Mouse (Mus musculus) right cerebral cortex, postnatal 36 days (tissue): ENCODE data around the gene Gm28051.

Source experiments
- DNase-seq, 2 experiments: peaks; one replicate each; pipeline ENCODE4 v3.0.0; 2022; ENCODE audit warnings: low spot score in 2 of 2, mixed read lengths in 1 of 2

Gm28051 gene

DNA sequence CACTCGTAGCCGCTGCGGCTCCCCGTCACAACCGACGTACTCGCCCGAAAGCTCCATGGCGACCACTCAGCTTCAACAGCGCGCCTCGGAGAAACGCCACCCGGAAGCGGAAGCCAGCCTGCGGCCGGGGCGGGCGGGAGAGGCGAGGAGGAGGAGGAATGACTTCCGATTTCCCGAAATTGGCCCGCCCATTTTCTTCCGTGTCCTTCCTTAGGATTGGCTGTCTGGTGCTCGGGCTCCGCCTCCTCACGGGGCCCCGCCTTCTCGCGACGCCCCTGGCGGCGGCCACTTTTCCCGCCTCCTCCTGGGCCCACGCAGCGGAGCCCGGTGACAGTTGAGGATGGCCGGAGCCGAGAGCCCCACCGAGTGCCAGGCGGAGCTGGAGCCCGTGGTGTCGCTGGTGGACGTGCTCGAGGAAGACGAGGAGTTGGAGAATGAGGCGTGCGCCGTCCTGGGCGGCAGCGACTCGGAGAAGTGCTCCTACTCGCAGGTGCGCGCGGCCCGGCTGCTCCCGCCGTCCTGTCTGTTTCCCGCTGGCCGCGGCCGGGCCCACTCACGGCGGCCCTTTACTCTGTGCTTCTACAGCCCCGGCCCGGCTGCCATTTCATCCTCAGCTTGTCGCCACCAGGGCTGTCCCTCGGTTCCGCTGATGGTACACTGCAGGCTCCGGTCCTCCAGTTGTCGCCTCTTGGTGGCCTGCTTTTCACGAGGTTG lies at the start of gene Gm28051, which contains the start of the genes Gon7 and Ubr7:
Gene Gm28051 (minus strand): TSS at position 77 of the 714 bp plus-strand sequence.
Gene Gon7 (minus strand): TSS at position 115 of the 714 bp plus-strand sequence.
Gene Ubr7 (plus strand): TSS at position 279 of the 714 bp plus-strand sequence.
- peak; percentile 93 to 96 for DNase-seq

DNA sequence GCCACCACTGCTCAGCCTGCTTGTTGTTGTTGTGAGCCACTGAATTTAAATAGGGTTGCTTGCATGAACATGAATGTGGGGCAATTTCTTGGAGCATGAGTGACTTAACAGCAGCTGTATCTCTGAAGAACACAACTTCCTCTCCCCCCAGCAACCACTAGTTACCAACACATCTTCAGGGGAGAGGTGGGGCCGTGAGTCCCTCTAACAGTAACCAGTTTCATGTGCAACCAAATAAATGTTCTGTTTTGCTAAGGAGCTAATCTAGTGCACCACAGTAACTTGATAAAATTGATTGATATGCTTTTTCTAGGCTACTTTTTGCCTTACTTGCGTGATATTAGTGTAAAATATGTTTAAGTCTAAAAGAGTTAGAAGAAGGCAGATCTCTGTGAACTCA lies 42.0 kb upstream of the Gm28051 start:
- DNase-seq, result no peak

DNA sequence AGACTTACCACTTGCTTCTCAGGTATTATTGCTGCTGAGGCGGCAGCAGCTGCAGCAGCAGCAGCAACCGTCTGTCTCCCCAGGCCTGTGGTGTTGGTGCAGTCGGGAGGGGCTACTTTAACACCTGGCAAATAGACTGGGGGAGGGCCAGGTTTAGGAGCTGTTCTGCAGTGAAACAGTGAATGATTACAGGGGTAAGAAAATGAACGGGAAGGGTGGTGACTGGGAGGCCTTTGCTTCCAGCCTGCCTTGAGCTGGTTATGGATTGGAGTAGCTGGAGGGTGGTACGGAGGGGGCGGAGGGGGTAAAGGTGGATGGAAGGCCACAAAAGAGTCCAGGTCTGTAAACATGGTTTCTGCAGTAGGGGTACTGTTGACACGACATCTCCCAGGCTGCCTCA lies 30.4 kb upstream of the Gm28051 start:
- no peak for DNase-seq

DNA sequence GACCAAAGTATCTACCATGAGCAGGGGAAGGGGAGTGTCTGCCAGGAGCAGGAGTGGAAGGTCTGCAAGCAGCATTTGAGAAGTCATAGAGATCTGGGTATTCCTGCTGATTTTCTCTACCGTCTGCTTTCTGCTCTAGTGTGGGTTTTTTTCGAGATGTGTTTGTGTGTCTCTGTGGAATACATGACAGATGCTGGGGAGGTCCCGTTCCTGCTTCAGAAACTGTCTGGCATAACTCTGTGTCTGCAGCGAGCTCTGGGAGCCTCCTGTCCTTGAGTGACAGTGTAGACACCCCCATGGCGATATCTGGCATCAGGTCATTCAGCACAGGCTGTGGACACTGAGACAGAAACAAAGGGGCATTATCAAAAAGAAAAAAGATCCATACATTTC lies 28.0 kb upstream of the Gm28051 start:
- no peak for DNase-seq

DNA sequence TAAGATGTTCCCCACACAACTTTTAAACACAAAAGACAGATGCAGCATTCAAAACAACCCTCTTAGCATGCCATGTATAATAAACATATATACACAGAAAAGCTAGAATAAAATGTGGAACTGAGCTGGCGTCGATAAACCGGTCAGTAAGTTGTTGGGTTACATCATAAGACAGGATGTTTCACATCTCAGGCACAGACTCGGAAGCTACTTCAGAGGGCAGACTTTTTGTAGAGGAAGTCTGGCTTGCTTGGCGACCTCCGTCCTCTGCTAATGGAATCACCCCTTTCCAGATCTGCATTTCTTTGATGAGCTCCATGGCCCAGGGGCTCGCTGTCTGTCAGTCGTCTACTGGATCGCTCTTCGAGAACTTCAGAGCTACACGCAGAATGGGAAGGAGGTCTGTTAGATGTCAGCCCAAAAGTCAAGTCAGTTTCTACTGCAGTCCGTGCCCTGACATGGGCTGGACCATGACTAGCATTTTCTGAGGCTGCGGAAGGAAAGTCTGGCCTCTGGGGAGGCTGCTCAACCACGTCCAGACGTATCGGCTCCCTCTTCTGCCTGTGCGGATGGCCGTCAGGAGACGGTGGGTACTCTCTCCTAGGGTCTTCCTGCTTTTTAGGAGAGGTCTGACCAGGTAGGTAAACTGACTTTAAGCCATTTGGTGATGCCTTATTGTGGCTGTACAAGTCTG lies 27.5 kb upstream of the Gm28051 start:
- DNase-seq, result no peak

DNA sequence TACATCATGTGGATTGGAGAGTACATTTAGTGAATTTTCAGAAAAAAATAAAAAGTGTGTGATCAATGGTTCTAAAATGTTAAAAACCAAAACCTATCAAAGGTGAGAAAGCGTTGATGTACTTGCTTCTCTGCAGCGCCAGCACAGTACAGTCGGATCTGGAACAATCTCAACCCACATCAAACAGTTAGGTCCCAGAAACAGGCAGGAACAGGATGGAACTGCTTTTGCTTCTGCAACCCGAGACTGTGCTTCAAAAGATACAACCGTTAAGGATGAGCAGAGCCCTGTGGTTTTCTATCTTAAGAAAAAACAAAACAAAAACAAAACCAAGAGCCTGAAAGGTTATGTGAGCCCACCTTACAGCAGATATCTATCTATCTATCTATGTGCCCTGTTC lies 25.3 kb upstream of the Gm28051 start:
- no peak for DNase-seq

DNA sequence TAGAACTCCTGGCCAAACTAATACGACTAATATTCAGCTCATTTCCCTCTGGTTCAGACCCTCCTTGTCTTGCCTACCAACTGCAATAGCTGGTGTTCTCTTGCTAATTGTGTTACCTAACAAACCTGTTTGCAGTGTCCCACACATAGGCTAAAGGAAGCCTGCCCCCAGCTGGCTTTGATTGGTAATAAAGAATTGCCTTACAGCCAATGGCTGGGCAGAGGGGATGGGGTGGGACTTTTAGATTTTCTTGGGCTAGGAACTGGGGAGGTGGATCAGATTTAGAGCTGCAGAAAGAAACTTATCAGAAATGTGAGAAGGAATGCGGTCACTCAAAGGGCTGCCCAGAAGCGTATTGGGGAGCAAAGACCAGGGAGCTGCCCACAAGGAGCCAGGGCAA lies 21.9 kb upstream of the Gm28051 start:
- no peak for DNase-seq

DNA sequence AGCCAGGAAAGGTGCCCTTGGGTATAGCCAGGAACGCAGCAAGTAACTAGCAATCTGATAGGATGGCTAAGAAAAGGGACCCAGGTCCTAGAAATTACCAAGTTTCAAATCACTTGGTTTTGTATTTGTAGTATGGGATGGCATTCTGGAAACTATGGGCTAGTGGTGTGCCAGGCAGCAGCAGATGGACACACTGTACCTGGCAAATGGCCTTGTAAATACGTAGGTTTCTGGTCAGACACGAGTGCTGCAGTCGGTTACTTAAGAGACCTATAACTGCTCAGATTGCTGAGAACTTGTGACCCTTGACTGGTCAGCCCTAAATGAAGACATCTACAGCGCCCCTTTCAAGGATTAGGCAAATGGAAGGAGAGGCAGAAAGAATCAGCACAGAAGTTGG lies 20.6 kb upstream of the Gm28051 start:
- DNase-seq, result no peak

DNA sequence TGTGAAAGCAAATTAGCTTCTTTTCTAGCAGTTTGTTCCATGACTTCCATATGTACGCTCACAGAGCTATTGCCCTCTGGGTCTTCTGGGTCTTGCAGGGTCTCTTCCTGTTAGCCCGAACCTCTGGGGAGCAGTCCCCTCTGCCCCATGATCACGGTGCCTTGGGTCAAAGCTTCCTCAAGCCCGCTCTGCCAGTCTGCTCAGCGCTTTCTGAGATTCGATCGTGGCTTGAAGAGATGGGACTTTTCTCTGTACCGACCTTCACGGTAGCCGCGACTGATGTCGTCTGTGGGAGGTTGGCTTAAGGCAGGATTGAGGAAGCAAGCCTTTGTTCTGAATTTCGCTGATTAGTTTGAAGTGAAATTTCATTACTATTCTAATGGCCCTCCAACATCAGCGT lies 18.5 kb upstream of the Gm28051 start:
- DNase-seq, result no peak

DNA sequence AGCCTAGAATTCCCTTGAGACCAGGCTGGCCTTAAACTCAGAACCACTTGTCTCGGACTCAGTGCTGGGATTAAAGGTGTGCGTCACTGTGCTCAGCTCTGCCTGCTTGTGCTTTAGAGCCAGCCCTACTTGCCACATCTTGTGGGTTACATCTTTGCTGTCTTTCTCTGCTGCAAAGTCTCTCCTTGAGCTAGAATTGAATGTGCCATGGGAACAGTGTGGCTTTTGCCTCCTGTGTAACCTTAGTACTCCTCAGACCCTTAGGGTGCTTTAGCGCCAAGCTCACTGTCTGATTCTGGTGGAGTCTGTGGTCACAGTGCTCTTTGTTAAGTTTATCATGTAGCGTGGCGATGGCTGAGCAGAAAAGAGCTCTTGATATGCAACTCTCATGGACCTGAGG lies 15.1 kb upstream of the Gm28051 start:
- DNase-seq, result no peak

DNA sequence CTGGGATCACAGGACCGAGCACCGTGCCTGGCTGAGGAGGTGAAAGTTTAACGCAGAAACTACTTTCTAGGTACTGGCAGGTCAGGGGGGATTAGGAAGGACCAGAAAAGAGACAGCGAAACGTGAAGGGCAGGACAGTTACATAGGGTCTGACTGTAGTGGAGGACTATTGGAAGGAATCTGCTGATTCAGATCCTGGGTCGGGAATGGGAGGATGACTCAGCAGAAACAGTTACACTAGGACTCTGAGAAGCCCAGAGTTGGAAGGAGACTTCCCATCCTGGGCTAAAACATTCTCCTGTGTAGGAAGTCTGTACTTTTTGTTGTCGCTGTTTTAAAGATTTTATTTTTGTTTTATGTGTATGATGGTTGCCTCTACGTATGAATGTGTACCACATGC lies 14.0 kb upstream of the Gm28051 start:
- no peak for DNase-seq

DNA sequence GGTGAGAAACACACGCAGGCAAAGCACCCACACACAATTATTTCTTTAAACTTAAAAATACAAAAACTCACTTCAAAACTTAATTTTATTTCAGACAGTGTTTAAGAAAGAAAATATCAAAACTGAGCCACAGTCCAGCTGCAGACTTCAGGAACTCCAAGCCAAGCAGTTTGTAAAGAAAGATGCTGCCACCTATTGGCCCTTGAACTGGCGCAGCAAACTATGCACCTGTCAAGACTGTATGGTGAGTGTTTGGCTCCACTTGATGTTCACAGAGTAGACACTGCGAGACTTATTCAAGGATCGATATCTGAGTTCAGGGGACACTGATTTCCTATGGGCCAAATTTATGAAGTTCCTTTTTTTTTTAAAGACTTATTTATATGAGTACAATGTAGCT lies 11.4 kb upstream of the Gm28051 start:
- DNase-seq, result no peak

DNA sequence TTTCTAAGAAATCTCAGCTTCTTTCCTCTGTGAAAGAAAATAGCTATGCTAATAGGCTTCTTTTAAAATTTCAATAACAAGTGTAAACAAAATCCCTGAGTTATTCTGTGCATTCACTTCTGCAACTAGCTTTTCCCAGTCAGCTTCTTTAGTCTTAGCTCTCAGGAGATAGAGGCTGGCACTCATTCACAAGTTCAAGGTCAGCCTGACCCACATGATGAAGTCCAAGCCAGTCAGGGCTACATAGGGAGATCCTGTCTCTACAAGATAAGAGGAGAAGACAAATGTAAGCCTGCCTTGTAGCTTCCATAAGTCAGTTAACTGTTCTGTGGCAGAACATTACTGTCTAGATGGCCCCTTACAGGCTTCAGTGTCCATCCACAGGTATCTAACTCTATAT lies 6.1 kb upstream of the Gm28051 start:
- DNase-seq, result no peak

DNA sequence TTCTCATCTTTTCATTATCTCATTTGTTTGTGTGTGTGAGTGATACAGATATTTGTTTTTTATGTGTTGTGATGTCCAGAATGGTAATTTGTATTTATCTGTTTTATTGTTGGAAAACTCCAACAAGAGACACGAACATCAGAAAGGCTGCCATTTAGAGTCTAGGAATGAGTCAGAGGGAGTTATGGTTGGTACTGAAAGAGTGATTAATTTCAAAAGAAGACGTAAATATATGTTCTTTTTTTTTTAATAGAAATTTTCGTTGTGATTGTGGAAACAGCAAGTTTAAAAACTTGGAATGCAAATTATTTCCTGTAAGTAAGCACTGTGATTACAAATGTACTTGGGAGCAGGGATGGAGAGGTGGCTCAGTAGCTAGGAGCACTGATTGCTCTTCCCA lies 4.1 kb upstream of the Gm28051 start:
- no peak for DNase-seq

DNA sequence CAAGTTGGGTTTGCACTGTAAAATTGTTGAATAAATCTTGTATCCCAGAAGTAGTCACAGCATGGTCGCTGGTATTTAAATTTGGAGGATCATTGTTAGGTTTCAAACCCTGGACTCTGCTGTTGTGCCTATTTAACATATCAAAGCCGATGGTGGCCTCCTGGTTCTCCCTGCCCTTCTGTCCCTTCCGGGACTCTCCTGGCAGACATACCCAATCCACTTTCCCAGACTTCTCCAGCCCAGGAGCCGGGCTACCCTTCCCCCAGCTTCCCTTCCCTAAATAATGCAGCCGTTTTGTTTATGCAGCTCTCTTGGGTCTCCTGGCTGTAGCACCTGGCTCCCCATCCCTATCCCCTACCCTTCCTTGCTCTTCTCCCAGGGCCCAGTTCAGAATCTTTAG lies 1.4 kb upstream of the Gm28051 start:
- DNase-seq, result no peak

DNA sequence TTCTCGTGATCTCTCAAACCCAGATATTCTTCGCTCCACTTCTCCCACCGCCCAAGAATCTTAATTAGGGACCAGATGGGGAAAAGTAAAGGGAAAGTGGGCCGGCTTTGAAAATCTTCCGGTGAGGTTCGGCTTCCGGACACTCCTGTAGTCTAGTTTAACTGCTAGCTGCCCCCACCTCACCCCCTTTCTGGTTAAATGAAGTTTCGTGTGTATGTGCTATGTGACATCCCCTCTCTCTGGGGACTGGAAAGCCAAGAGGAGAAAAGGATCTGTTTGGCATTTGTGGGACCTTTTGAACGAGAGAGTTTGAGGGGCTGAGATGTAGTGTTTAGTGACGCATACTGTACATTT lies 815 bp upstream of the Gm28051 start, which contains the start of gene Gm20604:
Gene Gm20604 (minus strand): TSS at position 270 of the 354 bp plus-strand sequence.
- DNase-seq, result no peak

DNA sequence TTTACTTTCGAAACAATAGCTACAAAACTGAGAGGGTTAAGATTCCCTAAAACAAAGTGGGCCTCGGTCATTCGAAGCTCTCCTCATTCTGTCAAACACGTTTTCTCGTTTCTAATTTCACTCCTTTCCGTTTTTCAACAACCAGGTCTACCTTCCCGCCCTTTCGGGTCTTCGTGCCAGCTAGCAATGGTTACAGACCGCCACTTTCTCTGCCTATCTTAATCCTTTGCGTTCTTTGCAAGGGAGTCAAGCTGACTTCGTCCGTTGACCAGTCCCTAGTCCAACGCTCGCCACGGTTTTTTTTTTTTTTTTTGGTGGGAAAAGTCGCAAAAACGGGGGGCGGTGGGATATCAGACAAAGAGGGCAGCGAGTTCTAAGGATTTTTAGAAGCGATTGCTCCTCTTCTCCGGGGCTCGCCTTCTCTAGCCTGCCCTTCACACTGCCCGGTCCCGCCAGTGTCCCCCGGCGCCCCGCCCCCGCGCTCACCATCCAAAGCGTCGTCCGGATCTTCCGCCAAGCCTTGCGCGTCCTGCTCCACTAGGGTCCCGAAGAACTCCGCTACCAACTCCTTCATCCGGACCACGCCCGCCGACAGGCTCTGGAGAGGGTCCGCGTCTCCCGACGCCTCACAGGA lies 393 bp downstream of the Gm28051 start:
- no peak for DNase-seq

DNA sequence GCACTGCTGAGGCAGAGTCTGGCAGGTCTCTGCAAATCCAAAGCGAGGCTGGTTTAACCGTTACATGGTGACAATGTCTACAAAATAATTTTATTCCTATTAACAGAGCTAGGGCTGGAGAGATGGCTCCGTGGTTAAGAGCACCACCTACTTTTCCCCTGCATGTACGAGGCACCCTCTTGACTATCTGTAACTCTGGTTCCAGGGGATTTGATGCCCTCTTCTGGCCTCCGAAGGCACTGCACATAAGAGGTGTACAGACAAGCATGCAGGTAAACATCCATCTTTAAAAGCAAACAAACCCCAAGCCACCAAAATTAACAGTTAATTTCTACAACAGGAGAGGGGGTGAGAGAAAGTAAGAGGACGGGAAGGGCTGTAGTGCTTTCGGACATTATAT lies 1.3 kb downstream of the Gm28051 start:
- DNase-seq, result no peak

DNA sequence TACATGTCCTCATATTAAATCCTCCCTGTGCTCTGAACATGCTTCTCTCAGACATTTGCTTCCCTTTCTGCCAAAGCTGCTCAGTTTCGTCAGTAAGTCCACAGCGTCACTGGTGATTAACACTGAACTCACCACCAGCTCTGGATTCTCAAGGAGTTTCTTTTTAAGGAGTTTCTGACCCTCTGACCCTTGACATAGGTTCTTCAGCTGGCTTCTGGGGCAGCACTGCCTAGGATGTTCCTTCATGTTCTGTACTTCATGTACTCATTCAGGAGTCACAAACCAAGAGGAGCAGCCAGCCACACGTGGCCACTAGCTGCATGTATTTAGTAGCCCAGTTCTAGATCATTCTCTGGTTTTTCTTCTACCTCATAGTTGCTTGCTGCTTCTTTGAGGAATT lies 9.3 kb downstream of the Gm28051 start:
- DNase-seq, result no peak

DNA sequence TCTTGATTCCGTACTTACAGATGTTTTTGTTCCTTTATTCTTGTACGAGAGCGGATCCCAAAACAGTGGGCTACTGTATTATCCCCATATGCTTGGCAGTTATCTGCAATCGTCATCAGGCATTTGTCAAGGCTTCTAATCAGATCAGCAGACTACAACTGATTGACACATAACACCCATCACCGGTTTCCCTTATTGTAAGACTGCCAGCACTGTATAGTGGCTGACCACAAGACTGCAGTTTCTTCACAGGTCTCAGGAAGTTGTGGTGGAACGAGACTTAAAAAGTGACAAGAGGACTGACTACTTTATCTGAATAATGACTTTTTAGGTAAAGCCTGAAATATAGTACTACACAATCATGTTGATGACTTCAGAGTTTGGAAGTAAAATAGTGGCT lies 12.7 kb downstream of the Gm28051 start:
- DNase-seq, result no peak

DNA sequence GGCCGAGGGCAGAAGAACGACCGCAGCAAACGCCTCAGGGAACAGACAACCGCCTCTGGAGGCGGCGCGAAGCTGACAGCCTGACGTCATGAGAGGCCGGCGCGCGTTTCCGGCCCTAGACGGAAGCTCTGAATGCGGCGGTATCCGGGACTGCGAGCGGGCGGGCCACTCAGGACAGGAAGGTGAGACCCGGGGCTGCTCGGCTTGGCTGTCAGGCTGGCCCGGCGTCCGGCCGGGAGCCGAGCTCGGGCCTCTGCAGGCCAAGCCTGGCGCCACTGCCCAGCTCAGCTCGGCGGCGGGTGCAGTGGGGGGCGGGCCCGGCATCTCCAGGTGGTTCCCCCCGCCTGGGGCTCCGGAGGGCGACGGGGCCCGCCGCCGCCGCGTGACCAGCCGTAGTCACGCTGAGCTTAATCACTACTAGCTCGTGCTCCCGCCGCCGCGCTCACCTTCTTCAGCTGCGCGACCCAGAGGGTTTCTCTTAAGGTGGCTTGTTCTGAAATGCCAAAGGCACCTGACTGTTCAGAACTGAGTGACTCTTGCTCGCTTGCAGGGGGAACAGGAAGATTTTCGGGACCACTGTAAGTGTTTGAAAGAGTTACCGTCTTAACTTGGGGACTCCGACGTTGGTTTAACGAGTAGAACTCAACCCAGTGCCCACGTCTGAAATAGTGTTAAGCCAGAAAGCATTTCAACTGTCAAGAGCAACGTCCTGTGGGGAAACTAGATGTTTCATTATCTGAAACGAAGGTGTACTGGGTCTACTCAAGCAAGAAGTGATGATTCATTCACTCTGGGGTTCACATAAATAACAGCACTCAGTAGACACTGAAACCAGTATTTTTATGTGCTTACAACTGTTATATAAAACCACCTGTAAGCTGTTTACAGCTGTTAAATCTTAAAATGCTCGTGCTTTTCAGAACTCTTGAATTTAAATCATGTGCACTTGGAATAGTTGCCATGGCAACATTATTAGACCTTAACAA lies 13.7 kb downstream of the Gm28051 start, which contains the start of the genes Moap1 and Tmem251:
Gene Moap1 (minus strand): TSS at position 73 of the 986 bp plus-strand sequence.
Gene Tmem251 (plus strand): TSS at position 174 of the 986 bp plus-strand sequence.
- DNase-seq, result peak; percentile 89 to 91
